Mouse (Mus musculus) left cerebral cortex, adult 6 months (tissue): ENCODE results near the gene Zfp444. TPM values are rescaled to one million over a fixed set of nuclear protein-coding genes. Genes with fewer than 3 reads are reported as not detected.

Experiments
- long read RNA-seq, 2 experiments: library from polyadenylated mRNA; unstranded; transcript quantifications; one replicate each; pipeline ENCODE4 v2.0.0; 2019 to 2020
- polyA plus RNA-seq: library from polyadenylated mRNA; unstranded; fragments of <200 nt; fragmentation: Nextera tagmentation; gene quantifications from 2 replicates; pipeline ENCODE4 v1.2.3, GENCODE M21; 2021

Zfp444 gene
- polyA plus RNA-seq, result 39.0 and 51.1 TPM in 2 replicates
- long read RNA-seq, experiment 1, transcript Zfp444-201 (4 exons, 2,467 nt), result major isoform, 123 of 228 reads
- long read RNA-seq, experiment 1, transcript Zfp444-203 (5 exons, 1,648 nt), result minor isoform, 44 of 228 reads
- long read RNA-seq, experiment 1, partial matches to known transcripts, result 14 of 228 reads
- long read RNA-seq, experiment 1, other reads (novel, unspliced or antisense), result 47 of 228 reads
- long read RNA-seq, experiment 2, transcript Zfp444-201 (4 exons, 2,467 nt), result major isoform, 39 of 68 reads
- long read RNA-seq, experiment 2, transcript Zfp444-203 (5 exons, 1,648 nt), result minor isoform, 12 of 68 reads
- long read RNA-seq, experiment 2, partial matches to known transcripts, result 7 of 68 reads
- long read RNA-seq, experiment 2, other reads (novel, unspliced or antisense), result 10 of 68 reads

DNA sequence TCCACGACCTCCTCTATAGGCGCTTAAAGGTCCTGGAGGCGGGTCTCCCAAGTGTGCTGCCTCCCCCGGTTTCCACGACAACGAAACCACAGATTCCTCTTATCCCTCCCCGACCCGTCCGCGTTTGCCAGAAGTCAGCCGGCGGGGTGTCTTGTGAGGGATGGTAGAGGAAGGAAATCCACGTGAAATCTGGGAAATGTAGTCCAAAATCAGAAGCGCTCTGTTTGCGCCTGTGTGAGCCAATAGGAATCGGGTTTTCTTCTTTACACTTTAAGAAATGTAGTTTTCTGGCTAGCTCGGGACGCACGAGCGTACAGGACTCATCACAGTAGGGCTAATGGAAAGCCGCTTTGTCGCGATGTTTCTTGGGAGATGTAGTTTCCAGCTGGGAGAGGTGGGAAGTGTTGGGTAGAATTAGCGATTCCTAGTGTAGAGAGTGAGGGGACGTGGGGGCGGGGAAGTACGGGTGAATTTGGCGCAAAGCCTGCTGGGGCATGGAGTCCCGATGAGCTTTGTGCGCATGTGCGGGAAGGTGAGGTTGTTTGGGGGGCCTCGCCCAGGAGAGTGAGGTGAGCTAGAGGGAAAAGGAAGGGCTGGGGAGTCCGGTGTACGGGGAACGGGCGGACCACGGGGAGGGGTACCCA lies at the start of gene Zfp444:
Zfp444 (plus strand) TSS at position 221 of the 644 bp plus-strand sequence.

DNA sequence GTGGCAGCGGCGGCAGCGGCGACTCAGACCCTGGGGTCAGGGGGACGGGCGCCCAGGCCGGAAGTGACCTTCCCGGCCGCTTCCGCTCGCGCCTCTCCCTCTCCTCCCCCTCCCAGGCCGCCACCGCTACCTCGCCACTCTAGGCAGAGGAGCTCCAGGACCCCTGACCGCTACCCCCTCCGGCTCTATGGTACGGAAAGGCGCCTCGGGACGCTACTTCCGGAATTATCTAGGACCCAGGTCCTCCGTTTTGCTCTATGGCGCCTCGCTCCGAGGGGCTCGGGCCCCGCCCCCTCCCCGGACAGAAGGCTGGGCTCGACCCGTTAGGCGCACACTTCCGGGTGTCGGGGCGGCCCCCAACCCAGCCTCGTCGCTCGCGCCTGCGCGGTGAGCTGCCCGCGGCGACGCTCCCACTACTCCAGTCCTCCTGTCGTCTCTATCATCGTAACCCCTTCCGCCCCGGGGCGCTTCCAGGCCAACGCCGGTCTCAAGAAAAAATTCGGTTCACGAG lies 16.1 kb upstream of the Zfp444 start, which contains the start of gene Zfp787:
Zfp787 (minus strand) TSS at position 97 of the 511 bp plus-strand sequence.

GRCm38 (mm10) chr7:6196790-6197189 lies 24.8 kb downstream of the Zfp444 start, which contains the start of gene Galp:
TSS of gene Galp (plus strand) at chr7:6197090.

DNA sequence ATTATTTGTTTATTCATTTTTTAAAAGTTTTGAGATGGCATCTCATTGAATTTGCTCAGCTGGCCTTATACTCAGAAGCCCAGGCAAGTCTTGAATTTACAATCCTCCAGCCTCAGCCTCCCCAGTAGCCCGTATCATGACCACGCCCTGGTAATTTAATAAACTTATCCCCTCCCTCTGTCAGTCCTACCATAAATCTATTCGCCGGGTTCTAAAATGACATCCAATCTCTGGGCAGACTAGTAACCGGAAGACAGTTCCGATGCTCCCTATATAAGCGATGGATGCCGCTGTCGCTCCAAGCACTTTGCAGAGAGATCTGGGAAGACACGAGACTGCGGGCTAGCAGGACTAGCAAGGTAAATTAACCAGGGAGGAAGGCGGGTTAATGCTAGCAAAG lies 50.0 kb downstream of the Zfp444 start, which contains the start of gene Zscan5b:
Zscan5b (plus strand) TSS at position 301 of the 400 bp plus-strand sequence.

Other genes with a start within 250 kb of the Zfp444 start
- gene Vmn1r65, start 161.2 kb upstream of the Zfp444 start, polyA plus RNA-seq, result not detected in 2 replicates
- not detected in 2 replicates for gene Nlrp4c, start 127.1 kb upstream of the Zfp444 start, polyA plus RNA-seq
- 9.8 and 15.7 TPM in 2 replicates for gene Zfp787, start 16.2 kb upstream of the Zfp444 start, polyA plus RNA-seq
- not detected in 2 replicates for gene Galp, start 24.9 kb downstream of the Zfp444 start, polyA plus RNA-seq
- gene Zscan5b, start 50.1 kb downstream of the Zfp444 start, polyA plus RNA-seq, result not detected in 2 replicates
- not detected in 2 replicates for gene Epp13, start 80.5 kb downstream of the Zfp444 start, polyA plus RNA-seq
- 7.6 and 11.4 TPM in 2 replicates for gene Zfp667, start 114.4 kb downstream of the Zfp444 start, polyA plus RNA-seq
- gene Zfp583, start 159.1 kb downstream of the Zfp444 start, polyA plus RNA-seq, result 5.6 and 6.3 TPM in 2 replicates
- 1.5 and 2.5 TPM in 2 replicates for gene Gm3854, start 171.5 kb downstream of the Zfp444 start, polyA plus RNA-seq
- 2.7 and 4.1 TPM in 2 replicates for gene Zfp78, start 191.1 kb downstream of the Zfp444 start, polyA plus RNA-seq
- 3.2 and 6.0 TPM in 2 replicates for gene Zfp28, start 211.1 kb downstream of the Zfp444 start, polyA plus RNA-seq
- 4.0 and 5.4 TPM in 2 replicates for gene Smim17, start 226.5 kb downstream of the Zfp444 start, polyA plus RNA-seq
- gene Gm20715, start 238.1 kb downstream of the Zfp444 start, polyA plus RNA-seq, result 0.09 TPM in 1 of 2 replicates, not detected in the other